Mouse (Mus musculus) kidney, embryonic 14.5 days (tissue): ENCODE measurements at regions not wholly inside any gene's neighbourhood (a gene's known extent, or its start where the extent isn't known, plus 50 kb on each side); places are given as distances from the start of the nearest gene placed in this dataset.
A peak's percentile ranks its signal among the peaks of the same experiment; 100 is the strongest.

Experiments used
- ATAC-seq: fragments of 200-750 bp; cut with Nextera tagmentation; 2 replicates; pipeline ENCODE4 v1.8.0; 2017; ENCODE audit warnings: moderate number of reproducible peaks, mild to moderate bottlenecking, moderate TSS enrichment, moderate library complexity; ENCODE audit not compliant: low FRiP score, low TSS enrichment
- H3K27ac ChIP-seq: fragments of 300-500 bp; sonication (generic); 2 replicates; pipeline ENCODE4 v1.5.1; 2014; ENCODE audit warnings: low read depth, mild to moderate bottlenecking, low read length, moderate library complexity, mixed read lengths
- H3K27me3 ChIP-seq: fragments of 300-500 bp; sonication (generic); 2 replicates; pipeline ENCODE4 v1.6.1; 2014; ENCODE audit warnings: mild to moderate bottlenecking, low read length; ENCODE audit not compliant: control insufficient read depth, insufficient read depth
- H3K36me3 ChIP-seq: fragments of 300-500 bp; sonication (generic); 2 replicates; pipeline ENCODE4 v1.6.1; 2014; ENCODE audit warnings: low read length, mixed read lengths; ENCODE audit not compliant: control insufficient read depth, insufficient read depth
- H3K4me1 ChIP-seq: fragments of 300-500 bp; sonication (generic); 2 replicates; pipeline ENCODE4 v1.6.1; 2014; ENCODE audit warnings: low read length, mixed read lengths; ENCODE audit not compliant: control insufficient read depth, insufficient read depth
- H3K4me2 ChIP-seq: fragments of 300-500 bp; sonication (generic); replicated peaks from 2 replicates; pipeline ENCODE4 v1.6.1; 2014; ENCODE audit warnings: low read depth, mild to moderate bottlenecking, low read length
- H3K4me3 ChIP-seq: fragments of 300-500 bp; sonication (generic); 2 replicates; pipeline ENCODE4 v1.5.1; 2014; ENCODE audit warnings: mild to moderate bottlenecking, low read length
- H3K9ac ChIP-seq: fragments of 300-500 bp; sonication (generic); 2 replicates; pipeline ENCODE4 v1.6.1; 2014; ENCODE audit warnings: low read depth, mild to moderate bottlenecking, low read length, moderate library complexity
- H3K9me3 ChIP-seq: fragments of 300-500 bp; sonication (generic); 2 replicates; pipeline ENCODE4 v1.6.1; 2016; ENCODE audit warnings: low read length; ENCODE audit not compliant: control insufficient read depth
- WGBS: fragments of 180-500 bp; shearing (Covaris S2); extraction: QIAGEN DNeasy Blood & Tissue Kit; methylation state at CpG from one replicate; pipeline ENCODE4 v1.1.7; 2014; 5-methylcytosine and 5-hydroxymethylcytosine counted together

GRCm38 (mm10) chr8:46403877-46404560 is 66.8 kb upstream of the Acsl1 start:
- Histone ChIP-seq H3K4me2 (no peak overlapping the region), H3K9ac (no peak overlapping the region), H3K9me3 (no peaks in the 10 kb centered on the region), H3K27ac (no peak overlapping the region), H3K4me3 (no peak overlapping the region), H3K4me1 (no peaks in the 10 kb centered on the region), H3K36me3 (no peaks in the 10 kb centered on the region), H3K27me3 (no peaks in the 10 kb centered on the region)
- no peak for ATAC-seq
- 81% methylated on average over 5 of the region's 5 CpGs for WGBS

GRCm38 (mm10) chr8:46408886-46409285 is 62.0 kb upstream of the Acsl1 start:
- H3K27me3 ChIP-seq = no peaks in the 10 kb centered on the region
- 90% methylated on average over 7 of the region's 7 CpGs for WGBS
- H3K9me3 ChIP-seq = no peaks in the 10 kb centered on the region; the same call in 1 of the 2 replicates
- H3K36me3 ChIP-seq = no peaks in the 10 kb centered on the region
- H3K4me2 ChIP-seq = no peak overlapping the region
- no peak for ATAC-seq
- no peak overlapping the region for H3K27ac ChIP-seq
- H3K4me3 ChIP-seq = no peak overlapping the region
- no peak overlapping the region for H3K9ac ChIP-seq
- H3K4me1 ChIP-seq = no peaks in the 10 kb centered on the region

GRCm38 (mm10) chr8:46409296-46409695 is 61.5 kb upstream of the Acsl1 start:
- Histone ChIP-seq H3K4me1 (no peaks in the 10 kb centered on the region), H3K9me3 (no peaks in the 10 kb centered on the region; the same call in 1 of the 2 replicates), H3K9ac (no peak overlapping the region), H3K4me3 (no peak overlapping the region), H3K4me2 (no peak overlapping the region), H3K27ac (no peak overlapping the region), H3K36me3 (no peaks in the 10 kb centered on the region), H3K27me3 (no peaks in the 10 kb centered on the region)
- peak; percentile 43 for ATAC-seq
- WGBS = 22% methylated on average over 2 of the region's 2 CpGs

- Histone ChIP-seq H3K9ac (no peak overlapping the region), H3K4me3 (no peak overlapping the region), H3K27me3 (no peaks in the 10 kb centered on the region), H3K4me2 (no peak overlapping the region), H3K9me3 (no peaks in the 10 kb centered on the region; the same call in 1 of the 2 replicates), H3K4me1 (no peaks in the 10 kb centered on the region), H3K27ac (no peak overlapping the region), H3K36me3 (no peaks in the 10 kb centered on the region)
- WGBS = 90% methylated on average over 11 of the region's 11 CpGs
- no peak for ATAC-seq
Measured at GRCm38 (mm10) chr8:46411877-46412625, 58.8 kb upstream of the Acsl1 start.

- H3K27me3 ChIP-seq = no peaks in the 10 kb centered on the region
- H3K9ac ChIP-seq = no peak overlapping the region
- ATAC-seq = no peak
- H3K4me1 ChIP-seq = no peaks in the 10 kb centered on the region
- H3K4me3 ChIP-seq = no peak overlapping the region
- no peaks in the 10 kb centered on the region; the same call in 1 of the 2 replicates for H3K9me3 ChIP-seq
- no peaks in the 10 kb centered on the region for H3K36me3 ChIP-seq
- 73% methylated on average over 9 of the region's 9 CpGs for WGBS
- H3K27ac ChIP-seq = no peak overlapping the region
- no peak overlapping the region for H3K4me2 ChIP-seq
Measured at GRCm38 (mm10) chr8:46413349-46414024, 57.4 kb upstream of the Acsl1 start.

GRCm38 (mm10) chr8:46414874-46415273 is 56.0 kb upstream of the Acsl1 start:
- WGBS = 88% methylated on average over 6 of the region's 6 CpGs
- no peaks in the 10 kb centered on the region for H3K4me1 ChIP-seq
- H3K27ac ChIP-seq = no peak overlapping the region
- no peaks in the 10 kb centered on the region; the same call in 1 of the 2 replicates for H3K9me3 ChIP-seq
- no peak overlapping the region for H3K4me2 ChIP-seq
- H3K27me3 ChIP-seq = no peaks in the 10 kb centered on the region
- H3K4me3 ChIP-seq = no peak overlapping the region
- H3K9ac ChIP-seq = no peak overlapping the region
- H3K36me3 ChIP-seq = no peaks in the 10 kb centered on the region
- no peak for ATAC-seq

- Histone ChIP-seq H3K4me3 (no peak overlapping the region), H3K36me3 (no peaks in the 10 kb centered on the region), H3K9me3 (no peaks in the 10 kb centered on the region), H3K27me3 (no peaks in the 10 kb centered on the region), H3K9ac (no peak overlapping the region), H3K4me2 (no peak overlapping the region), H3K27ac (no peak overlapping the region), H3K4me1 (no peaks in the 10 kb centered on the region)
- 86% methylated on average over 5 of the region's 5 CpGs for WGBS
- ATAC-seq = no peak
Measured at GRCm38 (mm10) chr8:46419402-46419801, 51.4 kb upstream of the Acsl1 start.

GRCm38 (mm10) chr8:46420476-46420875 is 50.4 kb upstream of the Acsl1 start:
- H3K4me1 ChIP-seq = no peaks in the 10 kb centered on the region
- no peak overlapping the region for H3K9ac ChIP-seq
- H3K27ac ChIP-seq = no peak overlapping the region
- H3K9me3 ChIP-seq = no peaks in the 10 kb centered on the region
- no peak for ATAC-seq
- H3K27me3 ChIP-seq = no peaks in the 10 kb centered on the region
- H3K4me2 ChIP-seq = no peak overlapping the region
- no peaks in the 10 kb centered on the region for H3K36me3 ChIP-seq
- WGBS = 90% methylated on average over 8 of the region's 8 CpGs
- no peak overlapping the region for H3K4me3 ChIP-seq
